Mouse (Mus musculus): ENCODE data around the gene Dok5. TPM values are rescaled to one million over a fixed set of nuclear protein-coding genes. Genes with fewer than 3 reads are reported as not detected.
A peak's percentile ranks its signal among the peaks of the same experiment; 100 is the strongest.

Gene Dok5
- total RNA-seq, 2 experiments from 2014 or later: 1.7 to 1.9 TPM

GRCm38 (mm10) chr2:170788101-170788500 lies 56.5 kb downstream of the Dok5 start:
- no peak for DNase-seq (ENCODE audit: low spot score in 2 of 2)

- DNase-seq (ENCODE audit: low spot score in 2 of 2): no peak
These were observed 59.9 kb downstream of the Dok5 start for GRCm38 (mm10) chr2:170791332-170792017.

DNA sequence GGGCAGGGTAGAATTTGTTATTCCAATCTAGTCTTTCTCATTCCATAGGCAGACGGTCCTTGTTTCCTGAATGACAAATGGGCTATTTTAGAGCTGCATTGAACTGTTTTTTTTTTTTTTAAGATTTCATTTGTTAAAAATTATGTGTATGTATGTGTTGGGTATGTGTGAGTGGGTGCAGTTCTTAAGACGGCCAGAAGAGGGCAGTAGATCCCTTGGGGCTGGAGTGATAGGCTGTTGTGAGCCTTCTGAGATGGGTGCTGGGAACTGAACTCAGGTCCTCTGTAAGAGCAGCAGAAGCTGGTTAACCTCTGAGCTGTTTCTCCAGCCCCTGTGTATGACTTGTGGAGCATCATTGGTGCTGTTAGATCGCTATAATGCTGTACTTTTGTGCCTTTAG lies 63.6 kb downstream of the Dok5 start:
- no peak for DNase-seq (ENCODE audit: low spot score in 2 of 2)

DNA sequence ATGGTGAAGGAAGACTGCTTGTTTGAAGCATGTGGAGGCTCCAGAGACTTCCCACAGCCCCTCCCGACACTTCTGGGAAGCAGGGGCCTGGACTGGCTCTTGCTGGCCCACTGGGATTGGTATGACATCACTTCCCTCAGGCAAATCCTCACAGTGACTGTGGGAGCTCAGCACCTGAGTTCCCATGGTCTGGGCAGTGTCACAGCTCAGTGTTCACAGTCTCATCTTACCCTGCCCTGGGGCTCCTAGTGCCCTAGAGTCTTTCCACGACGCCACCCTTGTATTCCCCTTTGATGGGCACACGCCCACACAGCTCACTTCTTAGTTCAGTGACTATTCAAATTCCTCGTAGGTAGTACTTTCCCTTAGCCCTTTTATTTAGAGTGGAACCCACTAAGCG lies 71.4 kb downstream of the Dok5 start:
- no peak for DNase-seq (ENCODE audit: low spot score in 2 of 2)

- DNase-seq (ENCODE audit: low spot score in 2 of 2): no peak
These were observed 76.1 kb downstream of the Dok5 start for GRCm38 (mm10) chr2:170807555-170808258.

GRCm38 (mm10) chr2:170808259-170808789 lies 76.7 kb downstream of the Dok5 start:
- no peak for DNase-seq (ENCODE audit: low spot score in 2 of 2)

- DNase-seq (ENCODE audit: low spot score in 2 of 2): no peak
These were observed 79.7 kb downstream of the Dok5 start for GRCm38 (mm10) chr2:170811356-170811755.

DNA sequence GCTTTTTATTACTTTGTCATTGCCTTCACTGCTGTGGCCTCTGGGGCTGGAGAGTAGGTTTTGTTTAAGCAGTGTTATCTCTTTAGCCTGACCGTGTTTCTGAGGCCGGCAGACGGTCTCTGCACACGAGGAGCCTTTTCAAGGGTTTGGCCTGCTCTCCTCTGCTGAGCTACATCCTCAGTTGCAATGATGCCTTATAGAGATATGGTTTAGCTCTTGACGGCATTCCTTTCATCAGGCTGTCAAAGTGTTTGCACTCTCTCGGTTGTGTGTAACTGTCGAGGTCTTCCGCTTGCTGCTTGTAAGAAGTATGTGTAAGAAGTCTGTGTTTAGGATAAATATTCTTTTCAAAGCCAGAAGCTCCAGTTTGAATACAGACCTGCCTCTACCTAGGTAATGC lies 84.7 kb downstream of the Dok5 start:
- no peak for DNase-seq (ENCODE audit: low spot score in 2 of 2)

DNA sequence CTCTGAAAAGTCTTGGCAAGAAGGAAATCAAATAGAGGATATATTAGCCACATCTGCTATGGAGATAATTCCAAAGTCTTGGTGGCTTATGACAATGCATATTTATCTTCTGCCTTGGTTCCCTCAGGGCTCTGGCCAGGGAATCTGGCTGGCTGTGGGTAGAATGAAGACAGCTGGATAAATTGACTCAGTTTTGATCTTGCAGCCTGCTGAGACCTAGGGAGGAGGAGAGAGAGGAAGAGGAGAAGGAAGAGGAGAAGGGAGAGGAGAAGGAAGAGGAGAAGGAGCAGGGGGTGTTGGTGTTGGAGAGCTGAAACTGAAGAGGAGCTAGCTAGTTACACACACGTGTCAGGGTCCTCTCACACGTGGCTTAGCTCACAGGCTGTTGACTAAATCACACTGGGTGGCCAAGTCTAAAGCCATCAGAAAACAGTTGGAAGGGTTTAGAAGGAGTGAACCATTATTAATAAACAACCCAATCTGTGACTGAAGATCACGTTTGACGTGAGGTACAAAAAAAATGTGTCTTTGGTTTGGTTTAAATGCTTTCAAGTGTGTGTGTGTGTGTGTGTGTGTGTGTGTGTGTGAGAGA lies 85.6 kb downstream of the Dok5 start:
- no peak for DNase-seq (ENCODE audit: low spot score in 2 of 2)

DNA sequence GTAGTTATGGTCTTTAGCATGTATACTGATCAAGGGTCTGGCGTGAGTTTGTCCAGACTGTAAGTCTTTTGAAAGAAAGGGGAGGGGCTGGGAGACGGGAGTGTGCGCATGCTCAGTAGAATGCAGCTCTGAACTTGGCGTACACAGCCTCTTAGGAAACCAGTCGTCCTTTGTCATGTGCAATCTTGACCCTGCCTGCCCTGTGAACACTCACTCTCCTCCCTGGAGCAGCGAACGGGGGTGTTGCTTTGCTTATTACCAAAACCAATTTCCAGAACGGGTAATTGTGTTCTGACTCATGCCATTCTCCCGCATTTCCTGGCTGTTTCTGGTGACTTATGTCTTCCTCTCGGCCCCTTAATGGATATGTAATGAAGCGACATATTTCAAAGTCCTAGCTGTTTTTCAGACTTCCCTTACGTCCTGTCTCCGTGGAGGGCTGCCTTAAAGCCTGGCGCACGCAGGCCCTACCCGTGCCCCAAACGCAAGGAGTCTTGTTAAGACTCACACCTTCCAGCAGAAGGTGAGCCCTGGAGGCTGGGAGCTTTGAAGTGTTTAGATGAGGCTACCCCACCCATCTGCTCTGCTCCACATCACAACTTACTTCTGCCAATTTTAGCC lies 95.3 kb downstream of the Dok5 start:
- peak in 1 of 2 experiments; percentile 24 for DNase-seq (ENCODE audit: low spot score in 2 of 2)

GRCm38 (mm10) chr2:170828757-170829156 lies 97.2 kb downstream of the Dok5 start:
- no peak for DNase-seq (ENCODE audit: low spot score in 2 of 2)

DNA sequence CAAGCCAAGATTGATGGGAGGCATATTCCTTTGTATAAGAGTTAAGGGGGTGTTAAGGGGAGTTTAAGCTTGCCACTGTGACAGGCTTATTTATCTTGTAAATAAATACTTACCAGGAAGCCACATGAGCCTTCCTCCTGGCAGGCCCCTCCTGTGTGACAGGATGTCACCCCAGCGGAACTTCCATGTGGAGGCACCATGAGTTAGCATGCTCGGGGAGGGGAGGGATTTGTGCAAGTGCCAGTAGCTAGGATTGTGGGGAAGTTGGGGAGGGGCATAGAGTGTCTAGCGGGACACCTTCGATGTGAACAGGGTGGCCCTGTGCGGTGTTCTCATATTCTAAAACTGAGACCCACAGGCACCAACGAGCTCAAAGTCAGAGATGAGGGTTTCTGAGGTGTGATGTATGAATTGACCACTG lies 97.6 kb downstream of the Dok5 start:
- DNase-seq (ENCODE audit: low spot score in 2 of 2): no peak

DNA sequence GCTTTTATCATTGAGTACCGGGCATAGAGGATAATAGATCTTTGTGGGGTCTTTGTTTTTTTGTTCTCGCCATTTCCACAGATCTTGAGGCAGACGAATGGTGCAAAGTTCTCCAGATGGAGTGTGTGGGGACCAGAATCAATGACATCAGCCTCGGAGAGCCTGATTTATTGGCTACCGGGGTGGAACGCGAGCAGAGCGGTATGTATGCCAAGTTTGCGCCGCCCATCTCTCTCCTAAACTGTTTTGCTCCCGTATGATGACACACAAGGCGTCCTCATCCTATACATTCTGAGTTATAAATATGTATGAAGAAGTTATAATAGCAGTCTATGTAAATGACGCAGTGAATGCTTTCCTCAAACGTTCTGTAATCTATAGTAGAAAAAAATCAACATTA lies 98.4 kb downstream of the Dok5 start:
- DNase-seq (ENCODE audit: low spot score in 2 of 2): no peak

DNA sequence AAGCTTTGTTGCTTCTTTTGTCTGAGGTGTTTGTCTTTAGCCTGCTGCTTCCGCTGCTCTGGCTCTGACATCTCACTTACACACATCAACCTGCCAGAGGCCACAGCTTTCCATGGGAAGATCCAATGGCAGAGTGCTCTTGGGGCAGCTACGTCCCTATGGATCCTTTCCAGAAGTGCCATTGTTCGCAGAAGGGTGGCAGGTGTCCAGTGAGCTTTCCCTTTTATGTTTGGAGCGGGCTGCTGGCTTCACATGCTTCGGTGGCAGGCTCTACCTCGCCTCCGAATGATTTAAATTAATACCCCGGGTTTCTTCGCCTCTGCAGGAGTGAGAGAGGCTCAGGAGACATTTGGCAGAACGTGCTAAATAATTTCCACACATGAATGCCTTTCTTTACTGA lies 105.3 kb downstream of the Dok5 start:
- no peak for DNase-seq (ENCODE audit: low spot score in 2 of 2)

- DNase-seq (ENCODE audit: low spot score in 2 of 2): no peak
These were observed 105.8 kb downstream of the Dok5 start for GRCm38 (mm10) chr2:170837363-170837762.

- peak in 1 of 2 experiments; percentile 16 for DNase-seq (ENCODE audit: low spot score in 2 of 2)
These were observed 106.4 kb downstream of the Dok5 start for GRCm38 (mm10) chr2:170837824-170838557.

GRCm38 (mm10) chr2:170841441-170841965 lies 109.9 kb downstream of the Dok5 start:
- no peak for DNase-seq (ENCODE audit: low spot score in 2 of 2)

- no peak for DNase-seq (ENCODE audit: low spot score in 2 of 2)
These were observed 113.9 kb downstream of the Dok5 start for GRCm38 (mm10) chr2:170845511-170845910.

DNA sequence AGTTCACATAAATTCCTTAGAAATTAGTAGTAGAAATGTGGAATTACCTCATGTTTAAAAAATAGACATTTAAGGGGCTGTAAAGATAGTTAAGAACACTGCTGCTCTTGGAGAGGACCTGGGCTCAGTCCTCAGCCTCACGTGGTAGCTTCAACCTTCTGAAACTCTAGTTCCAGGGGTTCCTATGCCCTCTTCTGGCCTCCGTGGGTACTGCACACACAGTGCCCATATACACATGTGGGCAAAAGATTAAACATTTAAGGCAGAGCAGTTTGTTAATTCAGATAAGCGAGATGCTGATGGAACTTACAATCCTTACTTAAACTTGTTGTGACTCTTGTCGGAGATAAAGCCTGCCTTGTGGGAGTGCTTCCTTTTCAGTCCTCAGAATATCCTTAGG lies 118.5 kb downstream of the Dok5 start:
- DNase-seq (ENCODE audit: low spot score in 2 of 2): no peak

DNA sequence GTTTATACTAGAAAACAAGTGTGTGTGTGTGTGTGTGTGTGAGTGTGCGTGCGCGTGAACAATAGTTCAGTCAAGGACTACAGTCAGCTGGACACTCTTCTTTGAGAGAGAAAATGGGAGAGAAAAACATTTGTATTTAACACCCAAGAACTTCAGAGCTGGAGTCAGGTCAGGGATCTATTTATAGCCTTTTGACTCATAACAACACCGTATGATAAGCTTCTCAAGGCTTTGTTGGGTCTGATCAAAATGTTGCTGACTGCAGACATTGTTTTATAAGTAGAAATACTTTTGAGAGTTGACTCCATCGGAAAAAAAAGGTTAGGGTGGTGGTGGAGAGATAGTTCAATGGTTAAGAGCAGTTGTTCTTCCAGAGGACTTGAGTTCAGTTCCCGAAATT lies 120.7 kb downstream of the Dok5 start:
- DNase-seq (ENCODE audit: low spot score in 2 of 2): no peak

- DNase-seq (ENCODE audit: low spot score in 2 of 2): no peak
These were observed 123.6 kb downstream of the Dok5 start for GRCm38 (mm10) chr2:170855210-170855609.

All from adrenal gland, postnatal 4 days (tissue).